Mouse (Mus musculus): Measurements from ENCODE around the gene Ace.

DNA sequence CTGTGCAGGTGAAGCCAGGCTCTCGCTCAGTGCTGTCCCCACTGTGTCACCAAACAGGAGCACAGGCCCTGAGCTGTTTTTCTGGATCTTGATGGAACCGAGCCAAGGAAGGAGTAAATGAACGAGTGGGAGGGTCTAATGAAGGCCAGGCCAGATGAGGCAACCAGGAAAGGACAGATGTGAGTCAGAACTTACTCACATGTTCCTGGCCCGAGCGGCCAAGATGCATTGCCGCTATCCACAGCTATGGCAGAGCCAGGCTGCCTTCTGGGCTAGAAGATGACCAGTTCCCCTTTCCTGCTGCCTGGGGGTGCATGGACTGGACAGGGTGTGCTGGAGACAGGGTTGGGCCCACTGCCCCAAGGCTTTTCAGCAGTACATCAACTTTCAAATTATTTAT, 14.3 kb upstream of the Ace start:
- TF ChIP-seq POLR2A (IDR thresholded peaks at IDR 0.05; ENCODE audit: insufficient read depth, low read depth, low read length), result peak; percentile 46; the same call in 1 of the 2 replicates
- TF ChIP-seq CTCF (IDR thresholded peaks at IDR 0.05), result no peak
- TF ChIP-seq EP300 (IDR thresholded peaks at IDR 0.05; ENCODE audit: insufficient read depth, low read depth, low read length), result peak; percentile 67; the same call in 1 of the 2 replicates
